Mouse (Mus musculus) limb, embryonic 14.5 days (tissue): ENCODE measurements around the gene Megf6. TPM values are rescaled to one million over a fixed set of nuclear protein-coding genes. Genes with fewer than 3 reads are reported as not detected.

Experiments
- ATAC-seq: fragments of 200-750 bp; cut with Nextera tagmentation; 2 replicates; pipeline ENCODE4 v1.8.0; 2017; ENCODE audit warnings: low read depth, moderate number of reproducible peaks, moderate TSS enrichment; ENCODE audit not compliant: low FRiP score
- DNase-seq: peaks from one replicate; pipeline ENCODE4 v3.0.0-alpha.2; 2015; ENCODE audit warnings: low spot score
- H3K27ac ChIP-seq: fragments of 300-500 bp; sonication (generic); replicated peaks from 2 replicates; pipeline ENCODE4 v1.5.1; 2014; ENCODE audit warnings: low read depth, mild to moderate bottlenecking, low read length, moderate library complexity, mixed read lengths
- H3K27me3 ChIP-seq: fragments of 300-500 bp; sonication (generic); 2 replicates; pipeline ENCODE4 v1.6.1; 2014; ENCODE audit warnings: low read length, mixed read lengths; ENCODE audit not compliant: control insufficient read depth, insufficient read depth
- H3K36me3 ChIP-seq: fragments of 300-500 bp; sonication (generic); 2 replicates; pipeline ENCODE4 v1.6.1; 2014; ENCODE audit warnings: mild to moderate bottlenecking, low read length, moderate library complexity, mixed read lengths; ENCODE audit not compliant: control insufficient read depth, insufficient read depth
- H3K4me1 ChIP-seq: fragments of 300-500 bp; sonication (generic); 2 replicates; pipeline ENCODE4 v1.6.1; 2014; ENCODE audit warnings: antibody characterized with exemption, low read length, mixed read lengths; ENCODE audit not compliant: control insufficient read depth, insufficient read depth
- H3K4me2 ChIP-seq: fragments of 300-500 bp; sonication (generic); replicated peaks from 2 replicates; pipeline ENCODE4 v1.6.1; 2014; ENCODE audit warnings: low read depth, mild to moderate bottlenecking, low read length, moderate library complexity; ENCODE audit not compliant: severe bottlenecking
- H3K4me3 ChIP-seq: fragments of 300-500 bp; sonication (generic); replicated peaks from 2 replicates; pipeline ENCODE4 v1.5.1; 2014; ENCODE audit warnings: low read length
- H3K9ac ChIP-seq: fragments of 300-500 bp; sonication (generic); 2 replicates; pipeline ENCODE4 v1.6.1; 2014; ENCODE audit warnings: mild to moderate bottlenecking, low read depth, low read length, moderate library complexity; ENCODE audit not compliant: severe bottlenecking
- H3K9me3 ChIP-seq: fragments of 300-500 bp; sonication (generic); 2 replicates; pipeline ENCODE4 v1.6.1; 2016; ENCODE audit warnings: low read length; ENCODE audit not compliant: control insufficient read depth
- POLR2A ChIP-seq: fragments of 200-500 bp; IDR thresholded peaks from 2 replicates; pipeline ENCODE4 v1.8.0; 2012; ENCODE audit warnings: inconsistent platforms, mild to moderate bottlenecking, moderate library complexity, borderline replicate concordance; ENCODE audit not compliant: insufficient read depth, insufficient read length; ENCODE audit errors: extremely low read depth
- WGBS: fragments of 180-500 bp; shearing (Covaris S2); extraction: QIAGEN DNeasy Blood & Tissue Kit; methylation state at CpG from one replicate; pipeline ENCODE4 v1.1.7; 2014; 5-methylcytosine and 5-hydroxymethylcytosine counted together
- polyA plus RNA-seq, 2 experiments: library from polyadenylated mRNA; depleted of rRNA in 1 of 2; stranded (reverse) in 1 of 2; unstranded in 1 of 2; fragments of >200 nt; fragmentation: Nextera tagmentation in 1 of 2; extraction: Ambion mirVana in 1 of 2; gene quantifications; 2 replicates each; pipeline versions ENCODE4 v1.2.1 to v1.2.3; 2012 to 2014

Megf6 gene
- polyA plus RNA-seq, 2 experiments: 81.1 to 99.9 TPM

DNA sequence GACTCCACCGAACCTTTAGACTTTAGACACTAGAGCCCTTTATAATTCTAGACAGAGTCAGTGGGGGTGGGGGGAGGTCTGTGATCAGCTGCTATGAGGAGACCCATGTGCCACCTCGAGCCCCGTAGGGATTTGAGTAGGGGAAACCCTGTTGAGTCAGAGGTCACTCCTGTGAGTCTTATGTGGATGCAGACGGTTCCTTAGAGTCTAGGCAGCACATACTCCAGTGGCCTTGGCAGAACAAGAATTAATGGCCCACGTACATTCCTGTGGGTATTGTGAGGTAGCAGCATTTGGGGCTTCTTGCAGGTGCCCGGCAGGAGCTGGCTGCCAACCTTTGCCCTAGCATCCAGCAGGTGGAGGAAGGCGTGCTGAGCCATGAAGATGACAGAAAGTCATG lies 60.9 kb downstream of the Megf6 start:
- no peak overlapping the region for H3K27ac ChIP-seq
- H3K9me3 ChIP-seq: no peaks in the 10 kb centered on the region
- WGBS: 76% methylated on average over 7 of the region's 7 CpGs
- ATAC-seq: no peak
- DNase-seq: no peak
- H3K9ac ChIP-seq: no peak overlapping the region
- H3K4me1 ChIP-seq: peaks cover 49% of the 10 kb centered on the region
- H3K36me3 ChIP-seq: no peaks in the 10 kb centered on the region
- TF ChIP-seq POLR2A: no peak
- H3K4me3 ChIP-seq: no peak overlapping the region
- H3K4me2 ChIP-seq: no peak overlapping the region
- no peaks in the 10 kb centered on the region for H3K27me3 ChIP-seq

GRCm38 (mm10) chr4:154232295-154232694 lies 61.8 kb downstream of the Megf6 start:
- DNase-seq (peak; percentile 75), ATAC-seq (peak; percentile 73)
- H3K4me2 ChIP-seq: no peak overlapping the region
- no peaks in the 10 kb centered on the region for H3K27me3 ChIP-seq
- peak overlapping the region; percentile 52 for H3K27ac ChIP-seq
- 37% methylated on average over 4 of the region's 4 CpGs for WGBS
- peaks cover 54% of the 10 kb centered on the region for H3K4me1 ChIP-seq
- H3K4me3 ChIP-seq: no peak overlapping the region
- no peak overlapping the region for H3K9ac ChIP-seq
- H3K36me3 ChIP-seq: no peaks in the 10 kb centered on the region
- no peaks in the 10 kb centered on the region for H3K9me3 ChIP-seq
- TF ChIP-seq POLR2A: no peak

- peaks cover 59% of the 10 kb centered on the region for H3K4me1 ChIP-seq
- no peak for TF ChIP-seq POLR2A
- peak overlapping the region; percentile 43; the same call in 1 of the 2 replicates for H3K27ac ChIP-seq
- no peaks in the 10 kb centered on the region for H3K36me3 ChIP-seq
- no peak overlapping the region for H3K4me3 ChIP-seq
- H3K4me2 ChIP-seq: no peak overlapping the region
- WGBS: 73% methylated on average over 3 of the region's 3 CpGs
- H3K9me3 ChIP-seq: no peaks in the 10 kb centered on the region
- H3K27me3 ChIP-seq: no peaks in the 10 kb centered on the region
- ATAC-seq: no peak
- no peak overlapping the region for H3K9ac ChIP-seq
- DNase-seq: no peak
Measured at GRCm38 (mm10) chr4:154236001-154236400, 65.5 kb downstream of the Megf6 start.

- peak overlapping the region; percentile 37 for H3K4me3 ChIP-seq
- H3K9ac ChIP-seq: peak overlapping the region; percentile 43; the same call in 1 of the 2 replicates
- no peak for DNase-seq
- no peaks in the 10 kb centered on the region for H3K27me3 ChIP-seq
- peak; percentile 58 for ATAC-seq
- WGBS: 8% methylated on average over 10 of the region's 10 CpGs
- peak overlapping the region; percentile 56 for H3K4me2 ChIP-seq
- no peak for TF ChIP-seq POLR2A
- no peaks in the 10 kb centered on the region for H3K36me3 ChIP-seq
- no peaks in the 10 kb centered on the region for H3K9me3 ChIP-seq
- H3K27ac ChIP-seq: peak overlapping the region; percentile 68
- peaks cover 51% of the 10 kb centered on the region for H3K4me1 ChIP-seq
Measured at GRCm38 (mm10) chr4:154236893-154237292, 66.4 kb downstream of the Megf6 start.

GRCm38 (mm10) chr4:154237306-154237705 lies 66.8 kb downstream of the Megf6 start:
- H3K9ac ChIP-seq: peak overlapping the region; percentile 43; the same call in 1 of the 2 replicates
- ATAC-seq (peak; percentile 79), DNase-seq (peak; percentile 68)
- WGBS: 0% methylated on average over 8 of the region's 9 CpGs
- H3K9me3 ChIP-seq: no peaks in the 10 kb centered on the region
- H3K27me3 ChIP-seq: no peaks in the 10 kb centered on the region
- H3K36me3 ChIP-seq: no peaks in the 10 kb centered on the region
- TF ChIP-seq POLR2A: peak; percentile 49; the same call in 1 of the 2 replicates
- peak overlapping the region; percentile 68 for H3K27ac ChIP-seq
- H3K4me1 ChIP-seq: peaks cover 48% of the 10 kb centered on the region
- peak overlapping the region; percentile 56 for H3K4me2 ChIP-seq
- peak overlapping the region; percentile 37 for H3K4me3 ChIP-seq
